Mouse (Mus musculus): ENCODE measurements around the gene Chaf1a. TPM values are rescaled to one million over a fixed set of nuclear protein-coding genes. Genes with fewer than 3 reads are reported as not detected.
"Not testable (repeated sequence)": the region's sequence is repeated elsewhere in the genome, so short reads cannot be mapped to it uniquely, and the experiment has no call there.

Chaf1a gene
- polyA plus RNA-seq, 1 experiment from 2014 or later, result 4.5 TPM

DNA sequence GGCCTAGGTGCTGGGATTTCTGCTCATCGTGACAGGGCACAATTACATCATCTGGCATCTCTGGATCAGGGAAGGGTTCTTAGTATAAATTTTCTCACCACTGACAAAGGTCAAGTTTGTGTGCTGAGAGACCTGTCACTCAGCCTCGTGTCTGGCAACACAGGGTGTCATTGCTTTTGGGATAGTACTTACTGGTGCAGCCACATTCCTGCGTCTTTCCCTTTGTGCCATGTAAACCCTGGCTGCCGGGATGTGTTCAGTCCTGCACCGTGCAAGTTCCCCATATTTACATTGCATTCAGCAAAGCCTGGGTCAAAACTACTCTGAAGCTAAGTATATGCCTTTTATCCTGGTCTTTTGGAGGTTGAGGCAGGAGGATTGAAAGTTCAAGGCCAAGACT is 11.1 kb downstream of the Chaf1a start:
- ATAC-seq, result no peak
- no peak overlapping the region for H3K4me2 ChIP-seq (ENCODE audit: low read length)
- H3K27ac ChIP-seq (ENCODE audit: low read depth, low read length), result no peak overlapping the region
- peaks cover 3% of the 10 kb centered on the region; the same call in 1 of the 2 replicates for H3K36me3 ChIP-seq (ENCODE audit: control insufficient read depth, insufficient read depth, low read length)
- no peaks in the 10 kb centered on the region for H3K4me1 ChIP-seq (ENCODE audit: control insufficient read depth, insufficient read depth, low read depth, low read length)
- WGBS, result 89% methylated on average over 5 of the region's 5 CpGs
- no peaks in the 10 kb centered on the region for H3K27me3 ChIP-seq (replicated peaks; ENCODE audit: control insufficient read depth, insufficient read depth, low read length)
- no peak overlapping the region for H3K4me3 ChIP-seq (ENCODE audit: low read length)
- H3K9me3 ChIP-seq (ENCODE audit: control insufficient read depth, low read length), result no peaks in the 10 kb centered on the region
- no peak overlapping the region for H3K9ac ChIP-seq (ENCODE audit: low read depth, low read length)

DNA sequence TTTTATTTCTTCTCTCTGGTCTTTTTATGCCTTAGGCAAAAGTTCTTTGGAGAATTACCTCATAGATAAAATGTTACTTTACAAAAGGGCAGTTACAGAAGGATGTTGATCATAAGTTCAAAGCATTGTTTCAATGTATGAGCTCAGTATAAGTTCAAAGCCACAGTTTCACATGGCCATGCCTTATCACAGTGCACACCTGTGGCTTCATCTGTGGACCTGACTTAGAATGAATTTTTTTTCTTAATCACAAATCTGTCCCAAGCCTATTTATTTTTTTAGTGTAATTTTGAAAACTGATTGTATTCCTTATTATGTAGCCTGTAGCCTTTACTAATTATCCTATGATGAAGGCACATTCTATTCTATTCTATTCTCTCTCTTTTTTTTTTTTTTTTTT is 14.7 kb downstream of the Chaf1a start:
- no peak for ATAC-seq
- Histone ChIP-seq H3K9ac (ENCODE audit: low read depth, low read length) (no peak overlapping the region), H3K36me3 (ENCODE audit: control insufficient read depth, insufficient read depth, low read length) (peaks cover 6% of the 10 kb centered on the region), H3K4me2 (ENCODE audit: low read length) (no peak overlapping the region), H3K27me3 (replicated peaks; ENCODE audit: control insufficient read depth, insufficient read depth, low read length) (no peaks in the 10 kb centered on the region), H3K4me3 (ENCODE audit: low read length) (no peak overlapping the region), H3K4me1 (ENCODE audit: control insufficient read depth, insufficient read depth, low read depth, low read length) (no peaks in the 10 kb centered on the region), H3K27ac (ENCODE audit: low read depth, low read length) (no peak overlapping the region), H3K9me3 (ENCODE audit: control insufficient read depth, low read length) (no peaks in the 10 kb centered on the region)

DNA sequence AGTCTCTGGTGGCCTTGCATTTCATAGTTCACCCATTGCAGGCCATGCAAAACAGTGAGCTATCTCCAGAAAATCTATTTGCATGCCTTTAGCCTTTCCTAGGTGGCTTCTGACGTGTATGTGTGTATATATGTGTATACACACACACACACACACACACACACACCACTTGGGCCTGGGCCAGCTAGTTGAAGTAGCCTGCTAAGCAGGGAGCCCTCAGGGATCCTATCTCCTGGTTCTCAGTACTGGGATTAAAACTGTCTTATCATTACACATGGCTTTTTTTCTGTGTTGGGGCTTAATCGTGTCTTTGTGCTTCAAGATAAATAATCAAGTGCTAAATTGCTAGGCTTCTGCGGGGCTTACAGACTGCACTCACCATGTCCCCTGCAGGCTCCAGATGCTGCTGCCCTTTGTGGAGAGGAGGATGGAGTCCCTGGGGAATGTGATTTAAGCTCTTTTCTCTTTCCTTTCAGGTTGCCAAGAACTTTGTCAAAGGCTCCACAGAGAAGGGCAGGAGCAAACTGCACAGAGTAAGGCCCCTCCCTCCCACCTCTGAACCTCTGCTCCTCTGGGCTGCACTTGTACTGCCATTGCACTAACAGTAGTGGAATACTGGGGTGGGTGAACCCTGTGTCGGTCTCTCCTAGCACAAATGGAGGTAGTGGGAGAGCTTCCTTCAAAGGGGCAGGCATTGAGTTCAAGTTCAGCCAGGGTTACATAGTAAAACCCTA is 15.9 kb downstream of the Chaf1a start:
- Histone ChIP-seq H3K27me3 (replicated peaks; ENCODE audit: control insufficient read depth, insufficient read depth, low read length) (no peaks in the 10 kb centered on the region), H3K9me3 (ENCODE audit: control insufficient read depth, low read length) (no peaks in the 10 kb centered on the region), H3K36me3 (ENCODE audit: control insufficient read depth, insufficient read depth, low read length) (peaks cover 6% of the 10 kb centered on the region), H3K27ac (ENCODE audit: low read depth, low read length) (no peak overlapping the region), H3K9ac (ENCODE audit: low read depth, low read length) (no peak overlapping the region), H3K4me2 (ENCODE audit: low read length) (no peak overlapping the region), H3K4me1 (ENCODE audit: control insufficient read depth, insufficient read depth, low read depth, low read length) (no peaks in the 10 kb centered on the region), H3K4me3 (ENCODE audit: low read length) (no peak overlapping the region)
- no peak for ATAC-seq
- 65% methylated on average over 4 of the region's 4 CpGs for WGBS

DNA sequence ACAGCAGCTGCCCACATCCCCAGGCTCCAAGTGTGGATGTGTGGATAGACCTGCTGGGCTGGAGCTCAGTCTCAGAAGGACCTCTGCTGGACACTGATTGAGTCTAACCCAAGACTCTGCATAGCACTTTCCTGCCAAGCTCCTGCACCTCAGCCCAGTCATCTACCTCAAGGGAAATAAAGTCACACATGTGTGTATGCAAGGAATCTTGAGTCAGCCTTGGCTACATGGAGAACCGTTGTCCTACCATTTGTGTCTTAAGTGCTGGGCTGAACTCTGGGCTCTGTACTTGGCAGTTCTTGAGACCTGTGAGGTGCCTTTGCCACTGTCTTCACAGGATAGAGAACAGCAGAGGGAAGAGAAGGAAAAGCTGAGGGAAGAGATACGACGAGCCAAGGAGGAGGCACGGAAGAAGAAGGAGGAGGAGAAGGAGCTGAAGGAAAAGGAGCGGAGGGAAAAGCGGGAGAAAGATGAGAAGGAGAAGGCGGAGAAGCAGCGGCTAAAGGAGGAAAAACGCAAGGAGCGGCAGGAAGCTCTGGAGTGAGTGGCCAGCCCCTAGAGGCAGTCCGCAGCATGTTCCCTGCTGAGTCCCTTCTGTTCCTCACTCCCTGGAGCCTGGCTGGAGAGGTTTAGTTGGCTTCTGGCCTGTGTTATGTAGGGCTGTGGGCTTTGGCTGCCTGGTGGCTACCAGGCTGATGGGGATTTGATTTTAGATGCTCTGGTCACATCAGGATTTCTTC is 17.3 kb downstream of the Chaf1a start:
- Histone ChIP-seq H3K9ac (ENCODE audit: low read depth, low read length) (no peak overlapping the region), H3K27ac (ENCODE audit: low read depth, low read length) (no peak overlapping the region), H3K4me2 (ENCODE audit: low read length) (no peak overlapping the region), H3K36me3 (ENCODE audit: control insufficient read depth, insufficient read depth, low read length) (peaks cover 6% of the 10 kb centered on the region), H3K4me3 (ENCODE audit: low read length) (no peak overlapping the region), H3K4me1 (ENCODE audit: control insufficient read depth, insufficient read depth, low read depth, low read length) (no peaks in the 10 kb centered on the region), H3K9me3 (ENCODE audit: control insufficient read depth, low read length) (no peaks in the 10 kb centered on the region), H3K27me3 (replicated peaks; ENCODE audit: control insufficient read depth, insufficient read depth, low read length) (no peaks in the 10 kb centered on the region)
- ATAC-seq, result no peak
- WGBS, result 88% methylated on average over 11 of the region's 11 CpGs

DNA sequence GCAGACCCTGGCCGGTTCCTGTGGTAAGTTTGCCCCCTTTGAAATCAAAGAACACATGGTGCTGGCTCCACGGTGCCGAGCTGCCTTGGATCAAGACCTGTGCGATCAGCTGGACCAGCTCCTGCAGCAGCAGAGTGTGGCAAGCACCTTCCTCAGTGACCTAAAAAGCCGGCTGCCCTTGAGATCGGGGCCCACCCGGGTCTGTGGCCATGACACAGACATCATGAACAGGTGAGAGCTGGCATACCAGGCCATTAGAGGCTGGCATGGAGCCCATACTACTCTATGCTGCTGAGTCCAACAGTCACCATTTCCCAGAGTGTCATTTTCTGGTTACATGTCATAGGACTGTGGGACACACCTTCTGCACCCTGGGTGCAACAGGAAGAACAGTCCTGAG is 21.8 kb downstream of the Chaf1a start:
- no peaks in the 10 kb centered on the region for H3K4me1 ChIP-seq (ENCODE audit: control insufficient read depth, insufficient read depth, low read depth, low read length)

DNA sequence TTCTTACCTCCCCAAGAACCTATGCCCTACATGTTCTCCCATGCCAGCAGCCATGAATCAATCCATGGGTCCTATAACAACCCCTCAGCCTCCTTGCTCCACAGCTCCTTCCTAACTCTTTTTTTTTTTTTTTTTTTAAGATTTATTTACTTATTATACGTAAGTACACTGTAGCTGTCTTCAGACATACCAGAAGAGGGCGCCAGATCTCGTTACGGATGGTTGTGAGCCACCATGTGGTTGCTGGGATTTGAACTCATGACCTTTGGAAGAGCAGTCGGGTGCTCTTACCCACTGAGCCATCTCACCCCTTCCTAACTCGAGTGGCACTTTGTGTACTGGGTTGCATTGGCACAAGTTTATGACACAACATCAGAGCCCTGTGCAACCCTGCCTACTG is 25.5 kb downstream of the Chaf1a start:
- not testable (repeated sequence) for H3K27ac ChIP-seq (ENCODE audit: low read depth, low read length); ATAC-seq; H3K4me2 ChIP-seq (ENCODE audit: low read length); H3K9ac ChIP-seq (ENCODE audit: low read depth, low read length); H3K4me1 ChIP-seq (ENCODE audit: control insufficient read depth, insufficient read depth, low read depth, low read length); H3K27me3 ChIP-seq (replicated peaks; ENCODE audit: control insufficient read depth, insufficient read depth, low read length); H3K4me3 ChIP-seq (ENCODE audit: low read length); H3K9me3 ChIP-seq (ENCODE audit: control insufficient read depth, low read length)
- peaks cover 32% of the 10 kb centered on the region for H3K36me3 ChIP-seq (ENCODE audit: control insufficient read depth, insufficient read depth, low read length)
- 81% methylated on average over 6 of the region's 6 CpGs for WGBS

More for the DNA sequence above, 21.8 kb downstream of the Chaf1a start:
- Histone ChIP-seq H3K27me3 (replicated peaks; ENCODE audit: control insufficient read depth, insufficient read depth, low read length) (no peaks in the 10 kb centered on the region), H3K9me3 (ENCODE audit: control insufficient read depth, low read length) (no peaks in the 10 kb centered on the region), H3K27ac (ENCODE audit: low read depth, low read length) (no peak overlapping the region), H3K4me3 (ENCODE audit: low read length) (no peak overlapping the region), H3K9ac (ENCODE audit: low read depth, low read length) (no peak overlapping the region), H3K4me2 (ENCODE audit: low read length) (no peak overlapping the region), H3K36me3 (ENCODE audit: control insufficient read depth, insufficient read depth, low read length) (peaks cover 6% of the 10 kb centered on the region)
- WGBS, result 97% methylated on average over 7 of the region's 7 CpGs
- no peak for ATAC-seq

DNA sequence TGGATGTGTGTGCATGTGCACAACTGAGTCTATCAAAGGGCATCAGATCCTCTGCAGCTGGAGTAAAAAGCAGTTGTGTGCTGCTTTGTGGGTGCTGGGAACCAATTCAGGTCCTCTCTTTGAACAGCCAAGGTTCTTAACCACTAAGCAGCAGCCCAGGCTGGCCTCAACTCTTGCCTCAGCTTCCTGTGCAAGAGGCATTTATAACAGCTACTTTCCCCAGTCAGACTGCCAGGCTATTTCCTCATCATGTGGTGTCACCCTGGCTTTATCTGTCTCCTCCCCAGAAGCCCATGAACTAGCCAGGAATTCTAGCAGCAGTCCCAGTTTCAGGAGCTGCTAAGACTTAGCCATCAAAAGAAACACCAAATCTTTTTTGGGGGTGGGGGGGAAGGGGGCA is 26.2 kb downstream of the Chaf1a start:
- Histone ChIP-seq H3K27me3 (replicated peaks; ENCODE audit: control insufficient read depth, insufficient read depth, low read length) (no peaks in the 10 kb centered on the region), H3K27ac (ENCODE audit: low read depth, low read length) (no peak overlapping the region), H3K9ac (ENCODE audit: low read depth, low read length) (no peak overlapping the region), H3K4me1 (ENCODE audit: control insufficient read depth, insufficient read depth, low read depth, low read length) (no peaks in the 10 kb centered on the region), H3K4me2 (ENCODE audit: low read length) (no peak overlapping the region), H3K9me3 (ENCODE audit: control insufficient read depth, low read length) (no peaks in the 10 kb centered on the region), H3K36me3 (ENCODE audit: control insufficient read depth, insufficient read depth, low read length) (peaks cover 39% of the 10 kb centered on the region), H3K4me3 (ENCODE audit: low read length) (no peak overlapping the region)
- ATAC-seq, result no peak

DNA sequence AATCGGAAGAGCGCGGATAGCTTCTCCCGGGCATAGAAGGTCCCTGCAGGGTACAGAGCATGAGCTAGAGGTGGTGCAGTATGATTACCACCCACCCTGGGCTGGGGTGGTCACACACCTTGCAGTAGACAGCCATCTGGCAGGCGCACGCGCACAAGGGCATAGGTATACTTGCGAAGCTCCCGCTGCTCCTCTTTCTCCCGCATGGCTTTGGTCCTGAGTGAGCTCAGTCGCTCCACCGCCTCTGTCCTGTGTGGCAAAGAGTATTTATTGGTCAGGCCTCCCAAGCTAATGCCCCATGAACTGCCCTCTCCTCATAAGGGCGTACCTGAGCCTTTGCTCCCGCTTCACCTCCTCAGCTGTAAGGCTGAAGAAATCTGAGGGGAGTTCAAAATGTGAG is 28.8 kb downstream of the Chaf1a start:
- Histone ChIP-seq H3K27me3 (replicated peaks; ENCODE audit: control insufficient read depth, insufficient read depth, low read length) (no peaks in the 10 kb centered on the region), H3K4me3 (ENCODE audit: low read length) (no peak overlapping the region), H3K4me1 (ENCODE audit: control insufficient read depth, insufficient read depth, low read depth, low read length) (peaks cover 5% of the 10 kb centered on the region), H3K9me3 (ENCODE audit: control insufficient read depth, low read length) (no peaks in the 10 kb centered on the region), H3K9ac (ENCODE audit: low read depth, low read length) (no peak overlapping the region), H3K27ac (ENCODE audit: low read depth, low read length) (no peak overlapping the region), H3K4me2 (ENCODE audit: low read length) (no peak overlapping the region), H3K36me3 (ENCODE audit: control insufficient read depth, insufficient read depth, low read length) (peaks cover 54% of the 10 kb centered on the region)
- WGBS, result 96% methylated on average over 14 of the region's 14 CpGs
- no peak for ATAC-seq

DNA sequence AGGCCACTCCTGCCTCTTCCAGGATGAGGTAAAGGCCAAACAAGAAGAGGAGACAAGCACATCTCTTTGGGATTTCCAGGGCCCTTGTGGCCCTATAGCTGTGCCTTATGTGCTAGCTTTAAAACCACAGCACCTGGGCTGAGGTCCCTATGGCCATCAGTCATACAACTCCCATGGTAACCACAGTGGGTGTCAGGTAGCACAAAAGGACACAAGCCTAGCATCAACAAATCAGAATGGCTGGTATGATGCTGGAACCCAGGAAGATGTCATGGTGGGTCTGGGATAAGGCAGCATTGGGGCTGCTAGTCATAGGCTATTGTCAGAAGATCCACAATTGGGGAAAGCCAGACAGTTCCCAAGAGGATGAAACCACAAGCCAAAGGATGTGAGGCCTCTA is 30.9 kb downstream of the Chaf1a start:
- no peak overlapping the region for H3K9ac ChIP-seq (ENCODE audit: low read depth, low read length)
- H3K9me3 ChIP-seq (ENCODE audit: control insufficient read depth, low read length), result no peaks in the 10 kb centered on the region
- H3K27ac ChIP-seq (ENCODE audit: low read depth, low read length), result no peak overlapping the region
- no peak overlapping the region for H3K4me3 ChIP-seq (ENCODE audit: low read length)
- peaks cover 54% of the 10 kb centered on the region for H3K36me3 ChIP-seq (ENCODE audit: control insufficient read depth, insufficient read depth, low read length)
- H3K27me3 ChIP-seq (replicated peaks; ENCODE audit: control insufficient read depth, insufficient read depth, low read length), result no peaks in the 10 kb centered on the region
- H3K4me2 ChIP-seq (ENCODE audit: low read length), result no peak overlapping the region
- peaks cover 12% of the 10 kb centered on the region for H3K4me1 ChIP-seq (ENCODE audit: control insufficient read depth, insufficient read depth, low read depth, low read length)
- ATAC-seq, result no peak
